Mouse (Mus musculus) activated CD4-positive, CD25-positive, alpha-beta regulatory T cell, adult 9 weeks (primary cell): ENCODE data around the gene Rngtt. TPM values are rescaled to one million over a fixed set of nuclear protein-coding genes. Genes with fewer than 3 reads are reported as not detected.

Experiments used
- polyA plus RNA-seq: library from polyadenylated mRNA; unstranded; fragments of 100-300 nt; shearing (Covaris generic); gene quantifications from one replicate; pipeline ENCODE4 v1.2.1, GENCODE M21; 2017

Gene Rngtt
- 65.8 TPM for polyA plus RNA-seq

GRCm38 (mm10) chr4:33309764-33310757 lies at the start of gene Rngtt:
Gene Rngtt, plus strand, starts transcription at chr4:33310311.

GRCm38 (mm10) chr4:33290002-33290401 lies 20.1 kb upstream of the Rngtt start, which contains the start of gene Pnrc1:
Gene Pnrc1, minus strand, starts transcription at chr4:33290163.

Other genes with a start within 250 kb of the Rngtt start
- 18.2 TPM for gene Gabrr2, start 247.3 kb upstream of the Rngtt start, polyA plus RNA-seq
- gene Gabrr1, start 177.8 kb upstream of the Rngtt start, polyA plus RNA-seq = not detected
- gene Pm20d2, start 120.6 kb upstream of the Rngtt start, polyA plus RNA-seq = not detected
- gene Srsf12, start 101.3 kb upstream of the Rngtt start, polyA plus RNA-seq = 2.3 TPM
- gene Pnrc1, start 20.1 kb upstream of the Rngtt start, polyA plus RNA-seq = 77.6 TPM